Mouse (Mus musculus): ENCODE measurements around the gene Muc5ac. TPM values are rescaled to one million over a fixed set of nuclear protein-coding genes. Genes with fewer than 3 reads are reported as not detected.
"Not testable (repeated sequence)": the region's sequence is repeated elsewhere in the genome, so short reads cannot be mapped to it uniquely, and the experiment has no call there.

The Muc5ac gene
- polyA plus RNA-seq, 1 experiment from 2014 or later: not detected

- no peaks in the 10 kb centered on the region for H3K27me3 ChIP-seq
- no peaks in the 10 kb centered on the region for H3K9me3 ChIP-seq (replicated peaks)
- 89% methylated on average over 7 of the region's 7 CpGs for WGBS
Observed at GRCm38 (mm10) chr7:141805384-141805783, 16.6 kb downstream of the Muc5ac start.

GRCm38 (mm10) chr7:141807823-141808222 lies 19.1 kb downstream of the Muc5ac start:
- ATAC-seq; H3K36me3 ChIP-seq (ENCODE audit: poor library complexity, severe bottlenecking); H3K9me3 ChIP-seq (replicated peaks); H3K4me3 ChIP-seq; H3K9ac ChIP-seq; H3K27me3 ChIP-seq; H3K27ac ChIP-seq; H3K4me2 ChIP-seq; H3K4me1 ChIP-seq: not testable (repeated sequence)
- no CpG with 5 or more reads among the region's 4 CpGs for WGBS

More at GRCm38 (mm10) chr7:141805384-141805783, 16.6 kb downstream of the Muc5ac start:
- no peak for ATAC-seq
- Histone ChIP-seq H3K4me3 (no peak overlapping the region), H3K36me3 (ENCODE audit: poor library complexity, severe bottlenecking) (no peaks in the 10 kb centered on the region), H3K27ac (no peak overlapping the region), H3K9ac (no peak overlapping the region), H3K4me2 (no peak overlapping the region), H3K4me1 (no peaks in the 10 kb centered on the region)

GRCm38 (mm10) chr7:141809933-141810332 lies 21.2 kb downstream of the Muc5ac start:
- no CpG with 5 or more reads among the region's 4 CpGs for WGBS
- not testable (repeated sequence) for H3K9me3 ChIP-seq (replicated peaks); H3K36me3 ChIP-seq (ENCODE audit: poor library complexity, severe bottlenecking); H3K9ac ChIP-seq; H3K27me3 ChIP-seq; H3K27ac ChIP-seq; ATAC-seq; H3K4me3 ChIP-seq; H3K4me2 ChIP-seq; H3K4me1 ChIP-seq

GRCm38 (mm10) chr7:141813321-141813720 lies 24.5 kb downstream of the Muc5ac start:
- H3K4me3 ChIP-seq: no peak overlapping the region
- no peak for ATAC-seq
- peaks cover 13% of the 10 kb centered on the region for H3K4me1 ChIP-seq
- H3K27me3 ChIP-seq: no peaks in the 10 kb centered on the region
- no peak overlapping the region for H3K4me2 ChIP-seq
- 80% methylated on average over 4 of the region's 4 CpGs for WGBS
- no peaks in the 10 kb centered on the region for H3K9me3 ChIP-seq (replicated peaks)
- no peak overlapping the region for H3K9ac ChIP-seq
- H3K27ac ChIP-seq: no peak overlapping the region
- no peaks in the 10 kb centered on the region for H3K36me3 ChIP-seq (ENCODE audit: poor library complexity, severe bottlenecking)

GRCm38 (mm10) chr7:141815361-141815760 lies 26.6 kb downstream of the Muc5ac start:
- H3K27me3 ChIP-seq: no peaks in the 10 kb centered on the region
- H3K36me3 ChIP-seq (ENCODE audit: poor library complexity, severe bottlenecking): no peaks in the 10 kb centered on the region
- H3K4me3 ChIP-seq: no peak overlapping the region
- 80% methylated on average over 4 of the region's 4 CpGs for WGBS
- ATAC-seq: no peak
- no peaks in the 10 kb centered on the region for H3K9me3 ChIP-seq (replicated peaks)
- no peak overlapping the region for H3K4me2 ChIP-seq
- H3K27ac ChIP-seq: no peak overlapping the region
- H3K4me1 ChIP-seq: peaks cover 14% of the 10 kb centered on the region
- H3K9ac ChIP-seq: no peak overlapping the region

- H3K36me3 ChIP-seq (ENCODE audit: poor library complexity, severe bottlenecking): no peaks in the 10 kb centered on the region
- ATAC-seq: no peak
- H3K4me1 ChIP-seq: peaks cover 15% of the 10 kb centered on the region
- H3K4me2 ChIP-seq: no peak overlapping the region
- WGBS: 47% methylated on average over 11 of the region's 11 CpGs
- no peak overlapping the region for H3K27ac ChIP-seq
- H3K4me3 ChIP-seq: no peak overlapping the region
- no peak overlapping the region for H3K9ac ChIP-seq
- H3K9me3 ChIP-seq (replicated peaks): no peaks in the 10 kb centered on the region
- H3K27me3 ChIP-seq: no peaks in the 10 kb centered on the region
Observed at GRCm38 (mm10) chr7:141817355-141818075, 28.7 kb downstream of the Muc5ac start.

- no peak overlapping the region for H3K9ac ChIP-seq
- H3K4me1 ChIP-seq: peaks cover 19% of the 10 kb centered on the region
- no peaks in the 10 kb centered on the region for H3K9me3 ChIP-seq (replicated peaks)
- H3K4me2 ChIP-seq: no peak overlapping the region
- no peak for ATAC-seq
- H3K27me3 ChIP-seq: no peaks in the 10 kb centered on the region
- no peak overlapping the region for H3K27ac ChIP-seq
- WGBS: 72% methylated on average over 3 of the region's 3 CpGs
- H3K4me3 ChIP-seq: no peak overlapping the region
- no peaks in the 10 kb centered on the region for H3K36me3 ChIP-seq (ENCODE audit: poor library complexity, severe bottlenecking)
Observed at GRCm38 (mm10) chr7:141818267-141818666, 29.5 kb downstream of the Muc5ac start.

GRCm38 (mm10) chr7:141822582-141823261 lies 34.0 kb downstream of the Muc5ac start:
- no peak overlapping the region for H3K4me2 ChIP-seq
- no peak overlapping the region for H3K4me3 ChIP-seq
- no peaks in the 10 kb centered on the region for H3K36me3 ChIP-seq (ENCODE audit: poor library complexity, severe bottlenecking)
- no peak overlapping the region for H3K9ac ChIP-seq
- no peak for ATAC-seq
- no peak overlapping the region for H3K27ac ChIP-seq
- WGBS: 45% methylated on average over 4 of the region's 4 CpGs
- no peaks in the 10 kb centered on the region for H3K27me3 ChIP-seq
- H3K4me1 ChIP-seq: peaks cover 12% of the 10 kb centered on the region
- H3K9me3 ChIP-seq (replicated peaks): no peaks in the 10 kb centered on the region

- H3K4me1 ChIP-seq: peaks cover 5% of the 10 kb centered on the region; the same call in 1 of the 2 replicates
- H3K9ac ChIP-seq: no peak overlapping the region
- no peaks in the 10 kb centered on the region for H3K9me3 ChIP-seq (replicated peaks)
- no peak overlapping the region for H3K4me3 ChIP-seq
- no peak overlapping the region for H3K27ac ChIP-seq
- no peaks in the 10 kb centered on the region for H3K27me3 ChIP-seq
- H3K36me3 ChIP-seq (ENCODE audit: poor library complexity, severe bottlenecking): no peaks in the 10 kb centered on the region
- no peak for ATAC-seq
- no peak overlapping the region for H3K4me2 ChIP-seq
- 87% methylated on average over 6 of the region's 6 CpGs for WGBS
Observed at GRCm38 (mm10) chr7:141823699-141824098, 34.9 kb downstream of the Muc5ac start.

- ATAC-seq: no peak
- Histone ChIP-seq H3K27ac (no peak overlapping the region), H3K4me3 (no peak overlapping the region), H3K9me3 (replicated peaks) (no peaks in the 10 kb centered on the region), H3K9ac (no peak overlapping the region), H3K27me3 (no peaks in the 10 kb centered on the region), H3K4me1 (peaks cover 5% of the 10 kb centered on the region; the same call in 1 of the 2 replicates), H3K4me2 (no peak overlapping the region), H3K36me3 (ENCODE audit: poor library complexity, severe bottlenecking) (no peaks in the 10 kb centered on the region)
- WGBS: 90% methylated on average over 9 of the region's 9 CpGs
Observed at GRCm38 (mm10) chr7:141824398-141824797, 35.6 kb downstream of the Muc5ac start.

- H3K4me3 ChIP-seq: no peak overlapping the region
- 88% methylated on average over 7 of the region's 7 CpGs for WGBS
- H3K27me3 ChIP-seq: no peaks in the 10 kb centered on the region
- H3K4me1 ChIP-seq: no peaks in the 10 kb centered on the region
- H3K9me3 ChIP-seq (replicated peaks): no peaks in the 10 kb centered on the region
- no peak overlapping the region for H3K27ac ChIP-seq
- no peak for ATAC-seq
- no peak overlapping the region for H3K9ac ChIP-seq
- H3K4me2 ChIP-seq: no peak overlapping the region
- H3K36me3 ChIP-seq (ENCODE audit: poor library complexity, severe bottlenecking): no peaks in the 10 kb centered on the region
Observed at GRCm38 (mm10) chr7:141835941-141836340, 47.2 kb downstream of the Muc5ac start.

GRCm38 (mm10) chr7:141836423-141836822 lies 47.7 kb downstream of the Muc5ac start:
- Histone ChIP-seq H3K9ac (no peak overlapping the region), H3K4me3 (no peak overlapping the region), H3K36me3 (ENCODE audit: poor library complexity, severe bottlenecking) (no peaks in the 10 kb centered on the region), H3K27me3 (no peaks in the 10 kb centered on the region), H3K4me2 (no peak overlapping the region), H3K27ac (no peak overlapping the region), H3K4me1 (no peaks in the 10 kb centered on the region), H3K9me3 (replicated peaks) (no peaks in the 10 kb centered on the region)
- ATAC-seq: no peak
- 88% methylated on average over 8 of the region's 8 CpGs for WGBS
